Mouse (Mus musculus): ENCODE measurements around the gene Polr2j.
A peak's percentile ranks its signal among the peaks of the same experiment; 100 is the strongest.
"Not testable (repeated sequence)": the region's sequence is repeated elsewhere in the genome, so short reads cannot be mapped to it uniquely, and the experiment has no call there.

Polr2j gene

DNA sequence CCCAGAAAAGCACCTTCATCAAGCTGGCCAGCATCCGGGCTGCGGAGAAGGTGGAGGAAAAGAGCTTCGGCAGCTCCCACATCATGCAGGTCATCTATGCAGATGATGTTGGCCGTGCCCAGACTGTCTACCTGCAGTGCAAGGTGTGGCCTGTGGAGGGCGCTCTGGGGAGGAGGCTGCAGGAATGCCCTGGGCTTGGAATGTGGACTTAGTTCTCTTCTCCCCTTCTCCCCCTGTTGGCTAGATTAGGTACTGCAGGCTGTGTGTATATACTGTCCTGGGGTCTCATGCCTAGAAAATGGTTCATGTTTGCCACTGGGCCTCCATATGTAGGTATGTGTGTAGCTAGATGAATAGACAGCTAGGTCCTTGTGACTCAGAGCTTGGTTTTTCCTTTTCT, 11.9 kb upstream of the Polr2j start:
- no peak for DNase-seq (ENCODE audit: low read depth, low spot score)

DNA sequence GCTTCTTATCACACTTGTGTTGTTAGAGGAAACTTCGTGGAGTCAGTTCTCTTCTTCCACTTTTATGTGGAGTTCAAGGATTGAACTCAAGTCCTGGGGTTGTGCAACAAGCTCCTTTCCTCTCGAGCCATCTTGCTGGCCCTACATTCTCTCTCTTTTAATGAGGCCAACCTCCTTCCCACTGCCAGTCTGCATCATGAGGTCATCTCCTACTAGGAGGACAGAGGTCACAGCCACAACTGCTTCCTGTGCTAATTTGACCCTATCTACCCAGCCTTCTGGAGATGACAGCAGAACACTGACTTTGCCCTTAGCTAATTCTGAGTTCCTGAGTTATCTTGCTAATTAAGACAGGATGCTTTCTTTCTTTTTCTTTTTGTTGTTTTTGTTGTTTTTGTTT, 7.9 kb upstream of the Polr2j start:
- no peak for DNase-seq (ENCODE audit: low read depth, low spot score)

GRCm38 (mm10) chr5:136109042-136109441, 7.4 kb upstream of the Polr2j start:
- no peak for DNase-seq (ENCODE audit: low read depth, low spot score)

- not testable (repeated sequence) for DNase-seq (ENCODE audit: low read depth, low spot score)
Measured at GRCm38 (mm10) chr5:136113546-136113945, 2.9 kb upstream of the Polr2j start.

GRCm38 (mm10) chr5:136116784-136117112, 317 bp downstream of the Polr2j start:
- no peak for DNase-seq (ENCODE audit: low read depth, low spot score)

DNA sequence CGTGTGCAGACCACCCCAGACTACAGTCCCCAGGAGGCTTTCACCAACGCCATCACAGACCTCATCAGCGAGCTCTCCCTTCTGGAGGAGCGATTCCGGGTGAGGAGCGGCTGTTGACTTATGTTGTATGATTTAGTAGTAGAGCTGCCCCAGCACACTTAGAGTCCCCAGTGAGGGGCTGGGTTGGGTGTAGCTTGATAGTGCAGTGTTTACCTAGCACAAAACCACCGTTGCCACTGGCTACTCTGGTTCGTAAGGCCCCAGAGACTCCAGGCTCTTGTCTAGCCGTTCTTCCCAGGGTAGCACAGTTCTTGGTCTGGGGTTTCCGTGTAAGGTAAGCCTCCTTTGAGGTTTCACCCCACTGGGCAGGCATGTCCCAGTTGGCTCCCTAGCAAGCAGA, 5.7 kb downstream of the Polr2j start:
- no peak for DNase-seq (ENCODE audit: low read depth, low spot score)

GRCm38 (mm10) chr5:136135571-136136291, 19.3 kb downstream of the Polr2j start, which contains the start of the genes Lrwd1 and Alkbh4:
Gene Lrwd1 (minus strand): TSS chr5:136136074.
Gene Alkbh4 (plus strand): TSS chr5:136136146.
- peak; percentile 93 for DNase-seq (ENCODE audit: low read depth, low spot score)

- no peak for DNase-seq (ENCODE audit: low read depth, low spot score)
Measured at GRCm38 (mm10) chr5:136136292-136136990, 20.0 kb downstream of the Polr2j start.

- DNase-seq (ENCODE audit: low read depth, low spot score): no peak
Measured at GRCm38 (mm10) chr5:136137658-136138274, 21.3 kb downstream of the Polr2j start.

GRCm38 (mm10) chr5:136139393-136139792, 23.0 kb downstream of the Polr2j start:
- DNase-seq (ENCODE audit: low read depth, low spot score): no peak

GRCm38 (mm10) chr5:136140057-136140482, 23.6 kb downstream of the Polr2j start:
- peak; percentile 30 for DNase-seq (ENCODE audit: low read depth, low spot score)

GRCm38 (mm10) chr5:136142746-136143145, 26.3 kb downstream of the Polr2j start:
- DNase-seq (ENCODE audit: low read depth, low spot score): no peak

GRCm38 (mm10) chr5:136143161-136143755, 26.8 kb downstream of the Polr2j start:
- no peak for DNase-seq (ENCODE audit: low read depth, low spot score)

GRCm38 (mm10) chr5:136144606-136145430, 28.4 kb downstream of the Polr2j start:
- DNase-seq (ENCODE audit: low read depth, low spot score): no peak

- DNase-seq (ENCODE audit: low read depth, low spot score): no peak
Measured at GRCm38 (mm10) chr5:136146936-136147335, 30.5 kb downstream of the Polr2j start.

DNA sequence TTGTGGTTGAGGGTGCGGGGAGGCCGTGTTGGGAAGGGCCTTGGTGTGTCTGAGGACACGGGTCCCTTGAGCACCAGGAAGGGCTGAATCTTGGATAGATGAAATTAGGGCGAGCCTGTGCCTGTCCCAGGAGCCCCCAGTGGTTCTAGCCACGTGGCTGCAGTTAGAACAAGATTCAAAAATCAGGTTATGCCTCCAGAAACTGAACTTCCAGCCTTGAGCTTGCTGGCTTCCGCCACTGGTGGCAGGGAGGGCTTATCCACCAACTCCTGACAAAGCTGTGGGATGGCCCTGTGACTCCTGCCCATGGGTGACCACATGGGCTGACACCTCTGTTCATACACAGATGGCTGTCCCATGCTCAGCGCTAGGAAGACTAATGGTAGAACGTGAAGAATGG, 31.3 kb downstream of the Polr2j start:
- DNase-seq (ENCODE audit: low read depth, low spot score): no peak

DNA sequence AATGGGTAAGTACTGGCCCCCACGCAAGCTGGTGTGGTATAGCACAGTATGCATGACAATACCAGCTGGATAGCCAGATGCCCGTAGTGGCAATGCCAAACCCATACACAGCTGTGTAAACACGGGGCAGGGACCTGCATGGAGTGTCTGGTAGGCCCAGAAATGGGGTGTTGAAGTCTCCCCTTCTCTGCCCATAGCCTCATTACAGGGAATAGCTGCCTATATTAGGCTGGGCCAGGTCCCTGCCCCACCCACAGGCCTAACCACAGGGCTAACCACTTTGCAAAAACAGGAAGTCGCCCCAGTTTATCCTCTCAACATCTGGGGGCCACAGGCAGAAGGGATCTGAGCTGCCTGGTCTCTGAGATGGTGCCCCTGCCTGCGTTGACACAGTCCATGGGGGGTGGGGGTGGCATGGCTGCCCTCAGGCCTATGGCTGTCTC, 32.7 kb downstream of the Polr2j start:
- DNase-seq (ENCODE audit: low read depth, low spot score): not testable (repeated sequence)

DNA sequence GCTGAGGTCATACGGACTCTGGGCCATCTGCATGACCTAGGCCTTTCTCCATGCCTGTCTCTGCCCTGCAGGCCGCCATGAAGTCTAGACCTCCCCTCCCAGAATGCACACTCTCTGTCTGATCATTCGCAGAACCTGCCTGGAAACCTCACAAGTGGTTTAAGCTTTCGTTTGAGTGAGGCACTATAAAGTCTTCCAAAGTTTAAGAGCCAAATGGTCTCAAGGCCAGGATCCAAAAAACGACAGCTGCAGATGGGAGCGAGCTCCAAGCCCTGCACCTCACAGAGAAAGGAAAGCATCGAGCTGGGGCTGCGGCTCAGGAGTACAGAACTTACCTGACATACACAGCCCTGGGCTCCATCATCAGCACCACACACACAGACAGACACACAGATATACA, 35.9 kb downstream of the Polr2j start:
- peak; percentile 24 for DNase-seq (ENCODE audit: low read depth, low spot score)

- DNase-seq (ENCODE audit: low read depth, low spot score): no peak
Measured at GRCm38 (mm10) chr5:136155399-136155798, 39.0 kb downstream of the Polr2j start.

DNA sequence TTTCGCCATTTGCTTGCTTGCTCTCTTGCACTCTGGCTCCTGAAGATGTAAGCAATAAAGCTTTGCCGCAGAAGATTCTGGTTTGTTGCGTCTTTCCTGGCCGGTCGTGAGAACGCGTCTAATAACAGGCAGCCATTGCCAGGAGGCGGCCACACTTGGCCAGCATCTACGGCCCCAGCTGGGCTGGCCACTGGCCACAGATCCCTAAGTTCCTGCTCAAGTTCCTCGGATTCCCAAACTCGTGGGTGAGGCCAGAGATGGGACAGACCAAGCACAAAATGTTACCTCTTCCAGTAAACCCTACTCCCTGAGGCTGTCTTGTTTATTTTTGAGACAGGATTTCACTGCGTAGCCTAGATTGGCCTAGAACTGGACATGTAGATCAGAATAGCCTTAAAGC, 43.7 kb downstream of the Polr2j start:
- DNase-seq (ENCODE audit: low read depth, low spot score): peak; percentile 72

GRCm38 (mm10) chr5:136163807-136164474, 47.5 kb downstream of the Polr2j start:
- DNase-seq (ENCODE audit: low read depth, low spot score): no peak

Data from skeletal muscle tissue, adult 2 months (tissue).